Mouse (Mus musculus): ENCODE data around the gene Fam167b.

Fam167b gene

GRCm38 (mm10) chr4:129608426-129609025 is 30.2 kb upstream of the Fam167b start:
- peak; percentile 57 to 81 for DNase-seq (ENCODE audit: low spot score in 2 of 2)

- peak; percentile 66 to 78 for DNase-seq (ENCODE audit: low spot score in 2 of 2)
Measured at GRCm38 (mm10) chr4:129600233-129601158, 22.1 kb upstream of the Fam167b start, which contains the start of the genes Eif3i and Tmem234. TSS of gene Eif3i (minus strand) at chr4:129600648. TSS of gene Tmem234 (plus strand) at chr4:129600668.

- DNase-seq (ENCODE audit: low spot score in 2 of 2): no peak
Measured at GRCm38 (mm10) chr4:129588865-129589264, 10.5 kb upstream of the Fam167b start.

- no peak for DNase-seq (ENCODE audit: low spot score in 2 of 2)
Measured at GRCm38 (mm10) chr4:129586943-129587342, 8.6 kb upstream of the Fam167b start.

- DNase-seq (ENCODE audit: low spot score in 2 of 2): no peak
Measured at GRCm38 (mm10) chr4:129585773-129586172, 7.4 kb upstream of the Fam167b start.

- peak; percentile 79 to 86 for DNase-seq (ENCODE audit: low spot score in 2 of 2)
Measured at GRCm38 (mm10) chr4:129584884-129585608, 6.7 kb upstream of the Fam167b start.

GRCm38 (mm10) chr4:129584370-129584769 is 6.0 kb upstream of the Fam167b start:
- DNase-seq (ENCODE audit: low spot score in 2 of 2): no peak

- no peak for DNase-seq (ENCODE audit: low spot score in 2 of 2)
Measured at GRCm38 (mm10) chr4:129582251-129582650, 3.9 kb upstream of the Fam167b start.

GRCm38 (mm10) chr4:129580347-129580746 is 2.0 kb upstream of the Fam167b start:
- no peak for DNase-seq (ENCODE audit: low spot score in 2 of 2)

GRCm38 (mm10) chr4:129577688-129578087 is 661 bp downstream of the Fam167b start:
- no peak for DNase-seq (ENCODE audit: low spot score in 2 of 2)

- peak; percentile 59 to 69 for DNase-seq (ENCODE audit: low spot score in 2 of 2)
Measured at GRCm38 (mm10) chr4:129576863-129577491, 1.4 kb downstream of the Fam167b start.

GRCm38 (mm10) chr4:129575171-129575844 is 3.0 kb downstream of the Fam167b start:
- peak; percentile 49 to 51 for DNase-seq (ENCODE audit: low spot score in 2 of 2)

GRCm38 (mm10) chr4:129573430-129573829 is 4.9 kb downstream of the Fam167b start, which contains the start of gene Lck:
TSS of gene Lck (minus strand) at chr4:129573641.
- no peak for DNase-seq (ENCODE audit: low spot score in 2 of 2)

- no peak for DNase-seq (ENCODE audit: low spot score in 2 of 2)
Measured at GRCm38 (mm10) chr4:129573093-129573370, 5.3 kb downstream of the Fam167b start.

- DNase-seq (ENCODE audit: low spot score in 2 of 2): no peak
Measured at GRCm38 (mm10) chr4:129572236-129573092, 5.9 kb downstream of the Fam167b start.

GRCm38 (mm10) chr4:129571551-129572084 is 6.7 kb downstream of the Fam167b start:
- no peak for DNase-seq (ENCODE audit: low spot score in 2 of 2)

- DNase-seq (ENCODE audit: low spot score in 2 of 2): no peak
Measured at GRCm38 (mm10) chr4:129570028-129570427, 8.3 kb downstream of the Fam167b start.

- no peak for DNase-seq (ENCODE audit: low spot score in 2 of 2)
Measured at GRCm38 (mm10) chr4:129568366-129568765, 10.0 kb downstream of the Fam167b start.

GRCm38 (mm10) chr4:129565139-129565538 is 13.2 kb downstream of the Fam167b start:
- no peak for DNase-seq (ENCODE audit: low spot score in 2 of 2)

- DNase-seq (ENCODE audit: low spot score in 2 of 2): no peak
Measured at GRCm38 (mm10) chr4:129563718-129564117, 14.6 kb downstream of the Fam167b start.

All from spleen, postnatal 14 days (tissue).